Mouse (Mus musculus): Measurements from ENCODE around the gene Stk11.

Gene Stk11

GRCm38 (mm10) chr10:80115290-80115943 lies at the start of gene Stk11:
Gene Stk11 (plus strand): TSS chr10:80115803.
- DNase-seq (ENCODE audit: low read depth, low spot score): peak; percentile 100

- no peak for DNase-seq (ENCODE audit: low read depth, low spot score)
These were observed 46.4 kb upstream of the Stk11 start for GRCm38 (mm10) chr10:80069251-80069650.

- DNase-seq (ENCODE audit: low read depth, low spot score): no peak
These were observed 45.6 kb upstream of the Stk11 start for GRCm38 (mm10) chr10:80069948-80070450.

- DNase-seq (ENCODE audit: low read depth, low spot score): no peak
These were observed 44.6 kb upstream of the Stk11 start for GRCm38 (mm10) chr10:80070837-80071515.

- DNase-seq (ENCODE audit: low read depth, low spot score): no peak
These were observed 44.1 kb upstream of the Stk11 start for GRCm38 (mm10) chr10:80071516-80071900.

- DNase-seq (ENCODE audit: low read depth, low spot score): no peak
These were observed 42.7 kb upstream of the Stk11 start for GRCm38 (mm10) chr10:80072623-80073489.

- DNase-seq (ENCODE audit: low read depth, low spot score): peak; percentile 91
These were observed 40.6 kb upstream of the Stk11 start for GRCm38 (mm10) chr10:80074813-80075601.

GRCm38 (mm10) chr10:80075924-80076323 lies 39.7 kb upstream of the Stk11 start:
- no peak for DNase-seq (ENCODE audit: low read depth, low spot score)

- no peak for DNase-seq (ENCODE audit: low read depth, low spot score)
These were observed 39.2 kb upstream of the Stk11 start for GRCm38 (mm10) chr10:80076386-80076785.

GRCm38 (mm10) chr10:80077312-80077711 lies 38.3 kb upstream of the Stk11 start:
- no peak for DNase-seq (ENCODE audit: low read depth, low spot score)

- DNase-seq (ENCODE audit: low read depth, low spot score): no peak
These were observed 37.2 kb upstream of the Stk11 start for GRCm38 (mm10) chr10:80078366-80078765.

- no peak for DNase-seq (ENCODE audit: low read depth, low spot score)
These were observed 35.1 kb upstream of the Stk11 start for GRCm38 (mm10) chr10:80080396-80081070.

GRCm38 (mm10) chr10:80081075-80081474 lies 34.5 kb upstream of the Stk11 start:
- no peak for DNase-seq (ENCODE audit: low read depth, low spot score)

GRCm38 (mm10) chr10:80084817-80085487 lies 30.7 kb upstream of the Stk11 start:
- DNase-seq (ENCODE audit: low read depth, low spot score): no peak

GRCm38 (mm10) chr10:80086847-80087246 lies 28.8 kb upstream of the Stk11 start:
- no peak for DNase-seq (ENCODE audit: low read depth, low spot score)

- DNase-seq (ENCODE audit: low read depth, low spot score): no peak
These were observed 28.1 kb upstream of the Stk11 start for GRCm38 (mm10) chr10:80087483-80087882.

- DNase-seq (ENCODE audit: low read depth, low spot score): no peak
These were observed 26.5 kb upstream of the Stk11 start for GRCm38 (mm10) chr10:80089146-80089545.

- no peak for DNase-seq (ENCODE audit: low read depth, low spot score)
These were observed 24.1 kb upstream of the Stk11 start for GRCm38 (mm10) chr10:80091527-80091926.

GRCm38 (mm10) chr10:80092690-80093089 lies 22.9 kb upstream of the Stk11 start:
- DNase-seq (ENCODE audit: low read depth, low spot score): no peak

- DNase-seq (ENCODE audit: low read depth, low spot score): no peak
These were observed 21.5 kb upstream of the Stk11 start for GRCm38 (mm10) chr10:80094085-80094484.
